Mouse (Mus musculus): Measurements from ENCODE around the gene Tmem255a. TPM values are rescaled to one million over a fixed set of nuclear protein-coding genes. Genes with fewer than 3 reads are reported as not detected.
"Not testable (repeated sequence)": the region's sequence is repeated elsewhere in the genome, so short reads cannot be mapped to it uniquely, and the experiment has no call there.

The Tmem255a gene
- polyA plus RNA-seq, 1 experiment from 2014 or later = 22.4 TPM

- Histone ChIP-seq H3K9me3 (no peaks in the 10 kb centered on the region), H3K4me1 (no peaks in the 10 kb centered on the region), H3K4me3 (no peak overlapping the region), H3K36me3 (replicated peaks) (no peaks in the 10 kb centered on the region; the same call in 1 of the 2 replicates), H3K27ac (replicated peaks) (no peak overlapping the region), H3K27me3 (replicated peaks; ENCODE audit: low read depth, poor library complexity, severe bottlenecking) (no peaks in the 10 kb centered on the region)
- DNase-seq (ENCODE audit: low spot score) = no peak
- WGBS = 85% methylated on average over 2 of the region's 2 CpGs
Observed at GRCm38 (mm10) chrX:38201816-38202215, 50.4 kb downstream of the Tmem255a start.

GRCm38 (mm10) chrX:38190458-38190764 is 61.8 kb downstream of the Tmem255a start:
- no peak for DNase-seq (ENCODE audit: low spot score)
- Histone ChIP-seq H3K4me3 (peak overlapping the region; percentile 74), H3K27ac (replicated peaks) (peak overlapping the region; percentile 92), H3K4me1 (0 out of 2 replicates have a peak, but pooled peaks cover 4% of the 10 kb centered on the region), H3K27me3 (replicated peaks; ENCODE audit: low read depth, poor library complexity, severe bottlenecking) (no peaks in the 10 kb centered on the region), H3K9me3 (no peaks in the 10 kb centered on the region), H3K36me3 (replicated peaks) (peaks cover 25% of the 10 kb centered on the region)
- 17% methylated on average over 3 of the region's 3 CpGs for WGBS

- Histone ChIP-seq H3K27me3 (replicated peaks; ENCODE audit: low read depth, poor library complexity, severe bottlenecking) (no peaks in the 10 kb centered on the region), H3K9me3 (no peaks in the 10 kb centered on the region), H3K27ac (replicated peaks) (peak within 1 kb of the TSS; percentile 92), H3K4me3 (peak within 1 kb of the TSS; percentile 74), H3K36me3 (replicated peaks) (peaks cover 25% of the 10 kb centered on the region), H3K4me1 (0 out of 2 replicates have a peak, but pooled peaks cover 4% of the 10 kb centered on the region)
- WGBS = 24% methylated on average over 72 of the region's 72 CpGs
- peak; percentile 91 for DNase-seq (ENCODE audit: low spot score)
Observed at GRCm38 (mm10) chrX:38189552-38190457, 62.4 kb downstream of the Tmem255a start, which contains the start of gene Zbtb33. Zbtb33 (plus strand) TSS chrX:38189793.

- 33% methylated on average over 2 of the region's 2 CpGs for WGBS
- no peak overlapping the region for H3K27ac ChIP-seq (replicated peaks)
- no peak overlapping the region for H3K4me3 ChIP-seq
- H3K36me3 ChIP-seq (replicated peaks) = no peaks in the 10 kb centered on the region
- no peaks in the 10 kb centered on the region for H3K4me1 ChIP-seq
- DNase-seq (ENCODE audit: low spot score) = no peak
- H3K27me3 ChIP-seq (replicated peaks; ENCODE audit: low read depth, poor library complexity, severe bottlenecking) = no peaks in the 10 kb centered on the region
- no peaks in the 10 kb centered on the region for H3K9me3 ChIP-seq
Observed at GRCm38 (mm10) chrX:38185520-38185919, 66.7 kb downstream of the Tmem255a start.

- H3K27ac ChIP-seq (replicated peaks) = no peak overlapping the region
- no peaks in the 10 kb centered on the region for H3K27me3 ChIP-seq (replicated peaks; ENCODE audit: low read depth, poor library complexity, severe bottlenecking)
- no peaks in the 10 kb centered on the region for H3K36me3 ChIP-seq (replicated peaks)
- H3K9me3 ChIP-seq = peaks cover 3% of the 10 kb centered on the region
- 16% methylated on average over 14 of the region's 15 CpGs for WGBS
- peak; percentile 84 for DNase-seq (ENCODE audit: low spot score)
- no peaks in the 10 kb centered on the region for H3K4me1 ChIP-seq
- peak overlapping the region; percentile 56 for H3K4me3 ChIP-seq
Observed at GRCm38 (mm10) chrX:38181608-38182258, 70.5 kb downstream of the Tmem255a start.

GRCm38 (mm10) chrX:38180656-38181607 is 71.3 kb downstream of the Tmem255a start:
- no peaks in the 10 kb centered on the region for H3K4me1 ChIP-seq
- 18% methylated on average over 38 of the region's 38 CpGs for WGBS
- 0 out of 2 replicates have a peak overlapping the region, but pooled peaks have one; percentile 40 for H3K27ac ChIP-seq (replicated peaks)
- no peaks in the 10 kb centered on the region for H3K27me3 ChIP-seq (replicated peaks; ENCODE audit: low read depth, poor library complexity, severe bottlenecking)
- H3K36me3 ChIP-seq (replicated peaks) = no peaks in the 10 kb centered on the region
- peak overlapping the region; percentile 56 for H3K4me3 ChIP-seq
- peak; percentile 50 for DNase-seq (ENCODE audit: low spot score)
- H3K9me3 ChIP-seq = peaks cover 3% of the 10 kb centered on the region

- not testable (repeated sequence) for H3K4me1 ChIP-seq; H3K36me3 ChIP-seq (replicated peaks); H3K27me3 ChIP-seq (replicated peaks; ENCODE audit: low read depth, poor library complexity, severe bottlenecking); H3K9me3 ChIP-seq; H3K27ac ChIP-seq (replicated peaks)
- DNase-seq (ENCODE audit: low spot score) = peak; percentile 54
- peak overlapping the region; percentile 44 for H3K4me3 ChIP-seq
- 31% methylated on average over 19 of the region's 19 CpGs for WGBS
Observed at GRCm38 (mm10) chrX:38179891-38180310, 72.3 kb downstream of the Tmem255a start.

GRCm38 (mm10) chrX:38166592-38166991 is 85.6 kb downstream of the Tmem255a start:
- no peak for DNase-seq (ENCODE audit: low spot score)
- no peak overlapping the region for H3K27ac ChIP-seq (replicated peaks)
- H3K27me3 ChIP-seq (replicated peaks; ENCODE audit: low read depth, poor library complexity, severe bottlenecking) = no peaks in the 10 kb centered on the region
- no peaks in the 10 kb centered on the region for H3K4me1 ChIP-seq
- WGBS = 76% methylated on average over 4 of the region's 4 CpGs
- H3K9me3 ChIP-seq = no peaks in the 10 kb centered on the region
- H3K4me3 ChIP-seq = no peak overlapping the region
- H3K36me3 ChIP-seq (replicated peaks) = no peaks in the 10 kb centered on the region

GRCm38 (mm10) chrX:38166064-38166463 is 86.2 kb downstream of the Tmem255a start:
- H3K27ac ChIP-seq (replicated peaks) = no peak overlapping the region
- H3K4me1 ChIP-seq = no peaks in the 10 kb centered on the region
- H3K4me3 ChIP-seq = no peak overlapping the region
- 82% methylated on average over 9 of the region's 9 CpGs for WGBS
- no peaks in the 10 kb centered on the region for H3K27me3 ChIP-seq (replicated peaks; ENCODE audit: low read depth, poor library complexity, severe bottlenecking)
- no peak for DNase-seq (ENCODE audit: low spot score)
- H3K36me3 ChIP-seq (replicated peaks) = no peaks in the 10 kb centered on the region
- no peaks in the 10 kb centered on the region for H3K9me3 ChIP-seq

- 85% methylated on average over 3 of the region's 3 CpGs for WGBS
- no peak overlapping the region for H3K27ac ChIP-seq (replicated peaks)
- no peaks in the 10 kb centered on the region for H3K4me1 ChIP-seq
Observed at GRCm38 (mm10) chrX:38165315-38165714, 86.9 kb downstream of the Tmem255a start.

GRCm38 (mm10) chrX:38159097-38159496 is 93.1 kb downstream of the Tmem255a start:
- no peak overlapping the region for H3K4me3 ChIP-seq
- H3K27me3 ChIP-seq (replicated peaks; ENCODE audit: low read depth, poor library complexity, severe bottlenecking) = no peaks in the 10 kb centered on the region
- no peak for DNase-seq (ENCODE audit: low spot score)
- H3K9me3 ChIP-seq = no peaks in the 10 kb centered on the region
- no peak overlapping the region for H3K27ac ChIP-seq (replicated peaks)
- no peaks in the 10 kb centered on the region for H3K36me3 ChIP-seq (replicated peaks)
- H3K4me1 ChIP-seq = no peaks in the 10 kb centered on the region
- 57% methylated on average over 1 of the region's 1 CpGs for WGBS

More at GRCm38 (mm10) chrX:38165315-38165714, 86.9 kb downstream of the Tmem255a start:
- Histone ChIP-seq H3K36me3 (replicated peaks) (no peaks in the 10 kb centered on the region), H3K9me3 (no peaks in the 10 kb centered on the region), H3K27me3 (replicated peaks; ENCODE audit: low read depth, poor library complexity, severe bottlenecking) (no peaks in the 10 kb centered on the region), H3K4me3 (no peak overlapping the region)
- no peak for DNase-seq (ENCODE audit: low spot score)

Measured in embryonic facial prominence, embryonic 10.5 days (tissue).